Mouse (Mus musculus) heart, embryonic 14.5 days (tissue): ENCODE results near the gene Sstr3. TPM values are rescaled to one million over a fixed set of nuclear protein-coding genes. Genes with fewer than 3 reads are reported as not detected.

Experiments
- ATAC-seq: fragments of 200-750 bp; cut with Nextera tagmentation; 2 replicates; pipeline ENCODE4 v1.8.0; 2017; ENCODE audit warnings: low read depth, moderate TSS enrichment; ENCODE audit not compliant: insufficient number of reproducible peaks, insufficient read depth, low FRiP score
- H3K27ac ChIP-seq, 2 experiments: fragments of 200-500 bp in 1 of 2; fragments of 300-500 bp in 1 of 2; sonication (generic) in 1 of 2; replicated peaks in 1 of 2; 2 replicates each; pipeline ENCODE4 v1.5.1; 2012 to 2014; ENCODE audit warnings: low read depth in 2 of 2, low read length in 2 of 2, control low read depth in 1 of 2, mild to moderate bottlenecking in 1 of 2, mixed read lengths in 1 of 2; ENCODE audit not compliant: control insufficient read depth in 1 of 2, insufficient read depth in 1 of 2
- H3K27me3 ChIP-seq: fragments of 300-500 bp; sonication (generic); 2 replicates; pipeline ENCODE4 v1.6.1; 2014; ENCODE audit warnings: mild to moderate bottlenecking, low read length, control low read depth; ENCODE audit not compliant: control insufficient read depth, insufficient read depth
- H3K36me3 ChIP-seq: fragments of 300-500 bp; sonication (generic); 2 replicates; pipeline ENCODE4 v1.6.1; 2014; ENCODE audit warnings: mild to moderate bottlenecking, control low read depth, low read length, mixed read lengths; ENCODE audit not compliant: control insufficient read depth, insufficient read depth
- H3K4me1 ChIP-seq, 2 experiments: fragments of 200-500 bp in 1 of 2; fragments of 300-500 bp in 1 of 2; sonication (generic) in 1 of 2; 2 replicates each; pipeline ENCODE4 v1.6.1; 2012 to 2014; ENCODE audit warnings: low read length in 2 of 2, control low read depth in 1 of 2, mixed read lengths in 1 of 2; ENCODE audit not compliant: control insufficient read depth in 2 of 2, insufficient read depth in 2 of 2
- H3K4me2 ChIP-seq: fragments of 300-500 bp; sonication (generic); 2 replicates; pipeline ENCODE4 v1.6.1; 2014; ENCODE audit warnings: mild to moderate bottlenecking, low read length
- H3K4me3 ChIP-seq, 2 experiments: fragments of 200-500 bp in 1 of 2; fragments of 300-500 bp in 1 of 2; sonication (generic) in 1 of 2; 2 replicates each; pipeline ENCODE4 v1.5.1; 2012 to 2014; ENCODE audit warnings: low read length in 2 of 2, mild to moderate bottlenecking in 2 of 2, control low read depth in 1 of 2, low read depth in 1 of 2, moderate library complexity in 1 of 2; ENCODE audit not compliant: control insufficient read depth in 1 of 2, insufficient read depth in 1 of 2
- H3K9ac ChIP-seq: fragments of 300-500 bp; sonication (generic); 2 replicates; pipeline ENCODE4 v1.6.1; 2014; ENCODE audit warnings: mild to moderate bottlenecking, low read length
- H3K9me3 ChIP-seq: fragments of 300-500 bp; sonication (generic); 2 replicates; pipeline ENCODE4 v1.6.1; 2016; ENCODE audit warnings: low read length, control low read depth; ENCODE audit not compliant: control insufficient read depth
- WGBS: fragments of 180-500 bp; shearing (Covaris S2); extraction: QIAGEN DNeasy Blood & Tissue Kit; methylation state at CpG from one replicate; pipeline ENCODE4 v1.1.7; 2014; 5-methylcytosine and 5-hydroxymethylcytosine counted together
- polyA plus RNA-seq: library from polyadenylated mRNA; unstranded; fragments of >200 nt; fragmentation: Nextera tagmentation; extraction: Ambion mirVana; gene quantifications from 2 replicates; pipeline ENCODE4 v1.2.1, GENCODE M21; 2014

The Sstr3 gene
- polyA plus RNA-seq, 1 experiment from 2014 or later: not detected

GRCm38 (mm10) chr15:78508443-78508842 lies 36.0 kb downstream of the Sstr3 start:
- no peaks in the 10 kb centered on the region for H3K36me3 ChIP-seq
- H3K9me3 ChIP-seq: peaks cover 10% of the 10 kb centered on the region
- H3K4me3 ChIP-seq: no peak overlapping the region
- no peaks in the 10 kb centered on the region for H3K27me3 ChIP-seq
- ATAC-seq: no peak
- WGBS: 40% methylated on average over 7 of the region's 7 CpGs
- no peak overlapping the region for H3K9ac ChIP-seq
- H3K4me2 ChIP-seq: no peak overlapping the region
- peaks cover 12 to 13% of the 10 kb centered on the region in 2 experiments for H3K4me1 ChIP-seq
- H3K27ac ChIP-seq: no peak overlapping the region

- H3K36me3 ChIP-seq: no peaks in the 10 kb centered on the region
- H3K4me1 ChIP-seq: peaks cover 11 to 12% of the 10 kb centered on the region in 2 experiments
- H3K27me3 ChIP-seq: no peaks in the 10 kb centered on the region
- H3K4me2 ChIP-seq: no peak overlapping the region
- WGBS: 67% methylated on average over 3 of the region's 3 CpGs
- H3K9me3 ChIP-seq: peaks cover 13% of the 10 kb centered on the region
- no peak overlapping the region for H3K27ac ChIP-seq
- H3K4me3 ChIP-seq: no peak overlapping the region
- H3K9ac ChIP-seq: no peak overlapping the region
- ATAC-seq: no peak
Measured at GRCm38 (mm10) chr15:78505541-78505940, 38.9 kb downstream of the Sstr3 start.

- ATAC-seq: no peak
- Histone ChIP-seq H3K9ac (no peak overlapping the region), H3K36me3 (no peaks in the 10 kb centered on the region), H3K9me3 (peaks cover 14% of the 10 kb centered on the region), H3K27me3 (no peaks in the 10 kb centered on the region), H3K27ac (no peak overlapping the region), H3K4me1 (peaks cover 4 to 6% of the 10 kb centered on the region in 2 experiments), H3K4me3 (no peak overlapping the region), H3K4me2 (no peak overlapping the region)
- WGBS: 84% methylated on average over 5 of the region's 5 CpGs
Measured at GRCm38 (mm10) chr15:78504816-78505215, 39.7 kb downstream of the Sstr3 start.

DNA sequence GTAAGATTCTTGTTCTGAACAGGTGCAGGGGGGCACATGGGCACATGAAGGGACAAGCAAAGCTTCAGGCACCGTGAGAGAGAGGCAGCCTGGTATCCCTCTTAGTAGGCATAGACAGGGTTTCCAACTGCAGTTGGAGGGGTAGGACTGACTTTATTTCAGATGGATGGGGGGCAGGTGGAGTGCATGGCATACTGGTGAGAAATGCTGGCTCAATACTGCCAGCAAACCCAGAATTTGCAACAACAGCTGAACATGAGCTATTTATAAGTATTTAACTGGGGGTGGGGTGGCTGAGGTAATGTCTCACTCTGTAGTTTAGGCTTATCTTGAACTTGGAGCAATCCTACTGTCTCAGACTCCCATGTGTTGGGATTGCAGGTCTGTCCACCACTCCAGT lies 40.5 kb downstream of the Sstr3 start:
- no peak for ATAC-seq
- Histone ChIP-seq H3K4me1 (peaks cover 0 to 2% of the 10 kb centered on the region in 2 experiments; a peak in 2 of 4 replicates), H3K9ac (no peak overlapping the region), H3K36me3 (no peaks in the 10 kb centered on the region), H3K9me3 (peaks cover 14% of the 10 kb centered on the region), H3K27ac (no peak overlapping the region), H3K4me2 (no peak overlapping the region), H3K27me3 (no peaks in the 10 kb centered on the region), H3K4me3 (no peak overlapping the region)
- WGBS: 86% methylated on average over 1 of the region's 1 CpGs

DNA sequence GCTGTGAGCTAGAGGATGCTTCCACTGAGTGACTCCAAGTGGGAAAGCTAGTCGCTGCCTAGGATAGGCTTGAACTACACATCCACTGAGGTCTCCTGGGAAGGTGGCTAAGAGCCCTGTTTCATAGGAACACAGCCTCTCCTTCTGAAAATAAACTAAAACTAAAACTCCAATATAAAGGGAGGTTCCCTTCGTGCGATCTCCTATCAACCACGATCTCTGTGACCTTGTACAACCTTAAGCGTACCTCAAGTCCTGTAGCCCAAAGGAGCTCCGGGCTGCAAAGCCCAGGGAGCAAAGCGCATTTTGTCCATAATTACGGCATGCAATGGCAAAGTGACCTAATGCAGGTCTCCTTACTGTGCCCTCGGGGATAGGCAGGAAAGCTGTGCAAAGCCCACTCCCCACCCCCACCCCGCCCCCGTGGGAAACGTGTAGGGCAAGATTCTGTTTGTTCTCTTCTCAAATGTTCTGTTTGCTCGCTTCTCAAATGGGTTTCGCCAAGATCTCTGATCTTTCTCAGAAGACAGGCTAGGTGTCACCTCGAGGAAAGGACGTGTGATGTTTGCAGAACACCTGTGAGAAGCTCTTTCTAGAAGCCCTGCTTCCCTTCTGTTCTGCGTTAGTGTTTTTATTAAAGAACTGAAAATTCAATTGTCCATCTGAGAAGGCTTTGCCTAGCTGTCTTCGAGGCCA lies 41.9 kb downstream of the Sstr3 start:
- Histone ChIP-seq H3K4me3 (no peak overlapping the region), H3K36me3 (no peaks in the 10 kb centered on the region), H3K9me3 (peaks cover 14% of the 10 kb centered on the region), H3K27me3 (no peaks in the 10 kb centered on the region), H3K9ac (no peak overlapping the region), H3K4me2 (no peak overlapping the region), H3K4me1 (peaks cover 0 to 2% of the 10 kb centered on the region in 2 experiments; a peak in 2 of 4 replicates), H3K27ac (no peak overlapping the region)
- ATAC-seq: no peak
- WGBS: 78% methylated on average over 18 of the region's 18 CpGs

- H3K9ac ChIP-seq: no peak within 1 kb of the TSS
- H3K4me2 ChIP-seq: no peak within 1 kb of the TSS
- ATAC-seq: no peak
- H3K27me3 ChIP-seq: no peaks in the 10 kb centered on the region
- peaks cover 0 to 4% of the 10 kb centered on the region in 2 experiments; a peak in 2 of 4 replicates for H3K4me1 ChIP-seq
- no peak within 1 kb of the TSS for H3K4me3 ChIP-seq
- no peaks in the 10 kb centered on the region for H3K36me3 ChIP-seq
- no peaks in the 10 kb centered on the region for H3K9me3 ChIP-seq
- no peak within 1 kb of the TSS for H3K27ac ChIP-seq
- 86% methylated on average over 11 of the region's 11 CpGs for WGBS
Measured at GRCm38 (mm10) chr15:78494968-78495406, 49.5 kb downstream of the Sstr3 start, which contains the start of gene Il2rb. Gene Il2rb, minus strand, starts transcription at chr15:78495271.

- H3K4me2 ChIP-seq: no peak overlapping the region
- no peak overlapping the region for H3K27ac ChIP-seq
- peaks cover 0 to 5% of the 10 kb centered on the region in 2 experiments; a peak in 2 of 4 replicates for H3K4me1 ChIP-seq
- WGBS: 73% methylated on average over 10 of the region's 10 CpGs
- H3K36me3 ChIP-seq: no peaks in the 10 kb centered on the region
- H3K4me3 ChIP-seq: no peak overlapping the region
- H3K9ac ChIP-seq: no peak overlapping the region
- no peaks in the 10 kb centered on the region for H3K9me3 ChIP-seq
- ATAC-seq: no peak
- H3K27me3 ChIP-seq: no peaks in the 10 kb centered on the region
Measured at GRCm38 (mm10) chr15:78493401-78494010, 51.0 kb downstream of the Sstr3 start.
